Mouse (Mus musculus): ENCODE data around the gene Cmtr2.

Gene Cmtr2

DNA sequence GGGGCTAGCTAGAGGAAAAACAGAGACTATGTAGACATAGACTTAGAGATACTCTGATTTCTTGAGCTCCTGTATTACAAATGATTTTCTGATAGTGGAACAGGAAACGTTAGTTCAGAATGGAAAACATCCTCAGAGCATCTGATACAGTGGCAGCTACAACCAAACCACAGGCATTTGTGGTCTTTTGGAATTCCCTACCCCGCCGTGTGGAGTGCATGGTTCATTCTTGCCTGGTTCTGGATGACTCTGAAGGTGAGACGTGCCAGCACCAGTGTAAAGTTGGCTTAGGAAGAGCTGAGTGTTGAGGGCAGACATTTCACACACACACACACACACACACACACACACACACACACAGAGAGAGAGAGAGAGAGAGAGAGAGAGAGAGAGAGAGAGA lies 38.5 kb downstream of the Cmtr2 start:
- DNase-seq (ENCODE audit: low spot score in 2 of 2) = no peak

GRCm38 (mm10) chr8:110265796-110266305 lies 50.4 kb downstream of the Cmtr2 start:
- DNase-seq (ENCODE audit: low spot score in 2 of 2) = no peak

DNA sequence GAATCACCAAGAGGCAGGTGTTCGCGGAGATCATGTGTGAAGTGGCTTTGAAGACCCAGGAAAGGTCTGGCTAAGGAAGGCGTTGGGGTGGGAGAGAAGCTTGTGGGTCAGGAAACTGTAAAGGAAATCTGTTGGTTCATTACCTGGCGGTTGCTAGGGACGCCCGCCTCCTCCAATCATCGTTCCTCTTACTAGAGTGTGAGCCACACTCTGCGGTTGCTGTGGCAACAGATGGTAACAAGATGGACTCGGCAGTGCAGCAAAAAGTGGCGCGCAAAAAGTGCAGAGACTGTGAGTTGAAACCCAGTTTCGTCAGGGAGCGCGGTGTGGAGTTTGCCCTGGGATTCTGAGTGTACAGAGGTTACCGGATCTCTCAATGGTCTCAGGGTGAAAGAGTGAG lies 51.3 kb downstream of the Cmtr2 start, which contains the start of gene Hydin:
Gene Hydin, plus strand, starts transcription at position 237 of the 400 bp plus-strand sequence.
- DNase-seq (ENCODE audit: low spot score in 2 of 2) = no peak

DNA sequence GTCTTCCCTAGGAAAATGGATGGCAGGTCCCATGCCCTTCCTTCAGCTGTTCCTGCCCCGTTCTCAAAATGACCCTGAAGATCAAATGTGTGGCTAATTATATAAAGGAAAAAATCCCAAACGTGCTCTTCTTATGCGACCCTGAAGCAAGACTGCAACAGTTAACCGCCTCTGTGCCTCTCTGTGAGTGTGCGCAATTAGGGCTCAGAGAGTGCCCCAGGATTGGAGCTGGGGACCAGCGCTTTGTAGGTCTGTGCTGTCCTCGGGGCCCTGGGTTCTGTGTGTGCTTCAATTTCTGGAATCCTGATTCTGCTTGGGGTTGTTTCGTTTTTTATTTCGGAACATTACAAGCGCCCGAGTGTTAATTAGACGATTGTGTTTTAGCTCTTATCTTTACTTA lies 51.8 kb downstream of the Cmtr2 start:
- no peak for DNase-seq (ENCODE audit: low spot score in 2 of 2)

DNA sequence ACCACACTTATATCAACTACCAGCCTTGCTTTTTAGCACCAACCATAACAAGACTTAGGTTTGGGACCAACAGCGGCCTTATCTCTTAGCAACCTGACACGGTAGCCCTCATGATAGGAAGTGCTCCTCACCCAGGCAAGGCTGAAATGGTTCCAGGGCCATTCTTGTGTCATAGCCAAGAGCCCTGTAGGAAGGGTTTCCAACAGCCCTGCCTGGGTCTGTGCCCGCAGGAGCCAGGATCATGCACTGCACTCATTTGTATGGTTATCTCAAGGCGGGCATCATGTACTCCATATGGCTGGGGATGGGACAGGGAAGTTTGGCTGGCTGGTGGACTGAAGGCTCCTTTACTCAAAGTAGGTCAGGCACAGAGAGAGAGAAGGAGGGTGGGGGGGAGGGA lies 55.2 kb downstream of the Cmtr2 start:
- DNase-seq (ENCODE audit: low spot score in 2 of 2) = no peak

DNA sequence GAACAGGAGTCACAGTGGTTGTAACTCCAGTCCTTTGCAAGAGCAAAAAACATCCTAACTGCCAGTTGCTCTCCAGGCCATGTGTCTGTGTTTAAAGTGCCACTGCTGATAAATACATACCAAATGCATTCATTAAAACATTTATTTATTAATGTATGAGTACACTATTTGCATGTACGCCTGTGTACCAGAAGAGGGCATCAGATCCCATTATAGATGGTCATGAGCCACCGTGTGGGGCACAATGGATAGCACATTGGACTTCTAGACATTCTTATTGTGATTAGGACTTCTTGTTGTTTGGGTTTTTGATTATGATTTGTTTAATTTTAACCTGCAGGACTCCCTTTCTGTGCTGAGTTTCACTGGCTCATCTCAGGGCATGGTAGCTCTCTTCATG lies 57.9 kb downstream of the Cmtr2 start:
- no peak for DNase-seq (ENCODE audit: low spot score in 2 of 2)

Measured in natural killer cell, adult 2 months (primary cell).